Mouse (Mus musculus): Measurements from ENCODE around the gene Slc11a2.

GRCm38 (mm10) chr15:100448572-100448971 lies 23.7 kb upstream of the Slc11a2 start:
- TF ChIP-seq EP300 (optimal IDR thresholded peaks at IDR 0.05) = no peak
- TF ChIP-seq CTCF (IDR thresholded peaks at IDR 0.05; ENCODE audit: low read depth) = 0 out of 2 replicates have a peak, but pooled peaks have one; percentile 22

Data from stomach, postnatal 0 days (tissue).